Mouse (Mus musculus) cerebellum, adult 2 months (tissue): Measurements from ENCODE around the gene Fry. TPM values are rescaled to one million over a fixed set of nuclear protein-coding genes. Genes with fewer than 3 reads are reported as not detected.

Source experiments
- DNase-seq, 2 experiments: peaks; one replicate each; pipeline ENCODE4 v3.0.0; 2021
- H3K27ac ChIP-seq: fragments of 200-500 bp; 2 replicates; pipeline ENCODE4 v1.5.1; 2012; ENCODE audit warnings: low read length, control low read depth, inconsistent platforms; ENCODE audit not compliant: insufficient read depth
- H3K27me3 ChIP-seq: fragments of 200-500 bp; 2 replicates; pipeline ENCODE4 v1.6.1; 2012; ENCODE audit warnings: inconsistent platforms, mild to moderate bottlenecking, low read length, moderate library complexity; ENCODE audit not compliant: control insufficient read depth, insufficient read depth
- H3K4me1 ChIP-seq: fragments of 200-500 bp; 2 replicates; pipeline ENCODE4 v1.6.1; 2011; ENCODE audit warnings: low read length; ENCODE audit not compliant: control insufficient read depth, insufficient read depth
- H3K4me3 ChIP-seq: fragments of 200-500 bp; replicated peaks from 2 replicates; pipeline ENCODE3; 2011; ENCODE audit warnings: mild to moderate bottlenecking, low read depth, low read length, control low read depth; ENCODE audit not compliant: insufficient read depth
- CTCF ChIP-seq: fragments of 200-500 bp; IDR thresholded peaks from 2 replicates; pipeline ENCODE4 v1.5.1; 2011; ENCODE audit warnings: low read depth, mild to moderate bottlenecking, control low read depth, low read length, moderate library complexity, borderline replicate concordance; ENCODE audit not compliant: insufficient read depth
- POLR2A ChIP-seq: fragments of 200-500 bp; IDR thresholded peaks from 2 replicates; pipeline ENCODE4 v1.6.1; 2011; ENCODE audit warnings: low read length, control low read depth, borderline replicate concordance; ENCODE audit not compliant: insufficient read depth
- WGBS: fragments of 180-500 bp; shearing (Covaris S2); methylation state at CpG from one replicate; pipeline ENCODE4 v1.1.7; 2018; 5-methylcytosine and 5-hydroxymethylcytosine counted together
- polyA plus RNA-seq: library from polyadenylated mRNA; depleted of rRNA; stranded (reverse); fragments of >200 nt; gene quantifications from 2 replicates; pipeline ENCODE4 v1.2.3, GENCODE M21; 2012

Gene Fry
- polyA plus RNA-seq, 1 experiment, result 92.2 TPM

- no peak for DNase-seq
- TF ChIP-seq POLR2A (no peak), CTCF (no peak)
- H3K4me3 ChIP-seq, result no peak overlapping the region
- 85% methylated on average over 2 of the region's 2 CpGs for WGBS
- no peak overlapping the region for H3K27ac ChIP-seq
- H3K27me3 ChIP-seq, result no peaks in the 10 kb centered on the region
- no peaks in the 10 kb centered on the region for H3K4me1 ChIP-seq
These were observed 232.7 kb downstream of the Fry start for GRCm38 (mm10) chr5:150351191-150351590.

GRCm38 (mm10) chr5:150358671-150359070 is 240.2 kb downstream of the Fry start:
- no peaks in the 10 kb centered on the region for H3K4me1 ChIP-seq
- 89% methylated on average over 14 of the region's 14 CpGs for WGBS
- TF ChIP-seq POLR2A (no peak), CTCF (no peak)
- no peak for DNase-seq
- no peak overlapping the region for H3K4me3 ChIP-seq
- H3K27me3 ChIP-seq, result no peaks in the 10 kb centered on the region
- no peak overlapping the region for H3K27ac ChIP-seq

- WGBS, result 85% methylated on average over 6 of the region's 6 CpGs
- Histone ChIP-seq H3K27ac (no peak overlapping the region), H3K4me1 (no peaks in the 10 kb centered on the region; the same call in 1 of the 2 replicates), H3K4me3 (no peak overlapping the region), H3K27me3 (no peaks in the 10 kb centered on the region)
- no peak for TF ChIP-seq POLR2A
- TF ChIP-seq CTCF, result no peak
- DNase-seq, result no peak
These were observed 243.8 kb downstream of the Fry start for GRCm38 (mm10) chr5:150362241-150362640.

GRCm38 (mm10) chr5:150364621-150365020 is 246.2 kb downstream of the Fry start:
- no peak for TF ChIP-seq CTCF
- TF ChIP-seq POLR2A, result no peak
- H3K4me1 ChIP-seq, result no peaks in the 10 kb centered on the region; the same call in 1 of the 2 replicates
- no peak for DNase-seq
- H3K27me3 ChIP-seq, result no peaks in the 10 kb centered on the region
- 84% methylated on average over 3 of the region's 3 CpGs for WGBS
- no peak overlapping the region for H3K27ac ChIP-seq
- H3K4me3 ChIP-seq, result no peak overlapping the region

GRCm38 (mm10) chr5:150367027-150367426 is 248.6 kb downstream of the Fry start:
- TF ChIP-seq CTCF (peak; percentile 20; the same call in 1 of the 2 replicates), POLR2A (no peak)
- Histone ChIP-seq H3K4me3 (no peak overlapping the region), H3K27me3 (no peaks in the 10 kb centered on the region), H3K27ac (no peak overlapping the region), H3K4me1 (no peaks in the 10 kb centered on the region; the same call in 1 of the 2 replicates)
- 93% methylated on average over 4 of the region's 4 CpGs for WGBS
- no peak for DNase-seq

- no peak overlapping the region for H3K4me3 ChIP-seq
- no peak for DNase-seq
- H3K27ac ChIP-seq, result no peak overlapping the region
- no peaks in the 10 kb centered on the region for H3K27me3 ChIP-seq
- no peaks in the 10 kb centered on the region; the same call in 1 of the 2 replicates for H3K4me1 ChIP-seq
- TF ChIP-seq POLR2A (no peak), CTCF (no peak)
- 58% methylated on average over 6 of the region's 6 CpGs for WGBS
These were observed 251.8 kb downstream of the Fry start for GRCm38 (mm10) chr5:150370291-150370690.

- TF ChIP-seq POLR2A (no peak), CTCF (no peak)
- Histone ChIP-seq H3K27ac (no peak overlapping the region), H3K4me3 (no peak overlapping the region), H3K4me1 (no peaks in the 10 kb centered on the region), H3K27me3 (no peaks in the 10 kb centered on the region)
- no peak for DNase-seq
These were observed 252.4 kb downstream of the Fry start for GRCm38 (mm10) chr5:150370895-150371294.

- no peak overlapping the region for H3K27ac ChIP-seq
- TF ChIP-seq POLR2A (no peak), CTCF (no peak)
- H3K4me1 ChIP-seq, result no peaks in the 10 kb centered on the region
- H3K27me3 ChIP-seq, result no peaks in the 10 kb centered on the region
- DNase-seq, result no peak
- no peak overlapping the region for H3K4me3 ChIP-seq
- 80% methylated on average over 3 of the region's 3 CpGs for WGBS
These were observed 254.5 kb downstream of the Fry start for GRCm38 (mm10) chr5:150372956-150373355.
